Mouse (Mus musculus): ENCODE results near the gene Olfr541. TPM values are rescaled to one million over a fixed set of nuclear protein-coding genes. Genes with fewer than 3 reads are reported as not detected.

Olfr541 gene
- polyA plus RNA-seq (2012; rRNA removed): not detected in 2 replicates

GRCm38 (mm10) chr7:140696967-140697366, at the start of gene Olfr541:
Gene Olfr541, plus strand, starts transcription at chr7:140697267.

GRCm38 (mm10) chr7:140659630-140660029, 37.4 kb upstream of the Olfr541 start, which contains the start of gene Olfr539:
Gene Olfr539, plus strand, starts transcription at chr7:140659930.

GRCm38 (mm10) chr7:140681651-140682050, 15.4 kb upstream of the Olfr541 start, which contains the start of gene Olfr45:
Gene Olfr45, plus strand, starts transcription at chr7:140681951.

Other genes with a start within 250 kb of the Olfr541 start
- not detected in 2 replicates for gene Olfr533, start 233.9 kb upstream of the Olfr541 start, polyA plus RNA-seq (2012; rRNA removed)
- gene Olfr535, start 213.1 kb upstream of the Olfr541 start, polyA plus RNA-seq (2012; rRNA removed): not detected in 2 replicates
- not detected in 2 replicates for gene Olfr536, start 189.9 kb upstream of the Olfr541 start, polyA plus RNA-seq (2012; rRNA removed)
- not detected in 2 replicates for gene Olfr538, start 129.4 kb upstream of the Olfr541 start, polyA plus RNA-seq (2012; rRNA removed)
- gene Olfr46, start 96.0 kb upstream of the Olfr541 start, polyA plus RNA-seq (2012; rRNA removed): under 0.01 TPM in 1 of 2 replicates, not detected in the other
- not detected in 2 replicates for gene Olfr61, start 68.3 kb upstream of the Olfr541 start, polyA plus RNA-seq (2012; rRNA removed)
- not detected in 2 replicates for gene Olfr53, start 50.8 kb upstream of the Olfr541 start, polyA plus RNA-seq (2012; rRNA removed)
- gene Olfr539, start 37.3 kb upstream of the Olfr541 start, polyA plus RNA-seq (2012; rRNA removed): 0.01 TPM in 2 replicates
- gene Olfr45, start 15.3 kb upstream of the Olfr541 start, polyA plus RNA-seq (2012; rRNA removed): not detected in 2 replicates
- not detected in 2 replicates for gene Cyp2e1, start 66.5 kb downstream of the Olfr541 start, polyA plus RNA-seq (2012; rRNA removed)
- gene Syce1, start 90.6 kb downstream of the Olfr541 start, polyA plus RNA-seq (2012; rRNA removed): 0.26 and 0.66 TPM in 2 replicates
- 11.1 and 13.3 TPM in 2 replicates for gene Zfp941, start 124.9 kb downstream of the Olfr541 start, polyA plus RNA-seq (2012; rRNA removed)
- 0.24 and 1.4 TPM in 2 replicates for gene Urah, start 137.8 kb downstream of the Olfr541 start, polyA plus RNA-seq (2012; rRNA removed)
- gene Scgb1c1, start 148.3 kb downstream of the Olfr541 start, polyA plus RNA-seq (2012; rRNA removed): 0.25 TPM in 1 of 2 replicates, not detected in the other
- gene Odf3, start 150.5 kb downstream of the Olfr541 start, polyA plus RNA-seq (2012; rRNA removed): 0.12 and 0.16 TPM in 2 replicates
- gene Gm45785, start 159.1 kb downstream of the Olfr541 start, polyA plus RNA-seq (2012; rRNA removed): 0.24 and 0.28 TPM in 2 replicates
- gene Ric8a, start 159.7 kb downstream of the Olfr541 start, polyA plus RNA-seq (2012; rRNA removed): 103 and 106 TPM in 2 replicates
- 33.4 and 36.0 TPM in 2 replicates for gene Bet1l, start 160.3 kb downstream of the Olfr541 start, polyA plus RNA-seq (2012; rRNA removed)
- gene Psmd13, start 184.7 kb downstream of the Olfr541 start, polyA plus RNA-seq (2012; rRNA removed): 140 and 147 TPM in 2 replicates
- 57.5 and 62.3 TPM in 2 replicates for gene Sirt3, start 185.0 kb downstream of the Olfr541 start, polyA plus RNA-seq (2012; rRNA removed)
- 3.9 TPM in 1 of 2 replicates, not detected in the other for gene Cox8b, start 203.2 kb downstream of the Olfr541 start, polyA plus RNA-seq (2012; rRNA removed)
- gene Nlrp6, start 223.6 kb downstream of the Olfr541 start, polyA plus RNA-seq (2012; rRNA removed): 0.59 and 0.66 TPM in 2 replicates
- 9.8 and 11.2 TPM in 2 replicates for gene Pgghg, start 244.1 kb downstream of the Olfr541 start, polyA plus RNA-seq (2012; rRNA removed)